Mouse (Mus musculus): ENCODE results near the gene Ankrd12. TPM values are rescaled to one million over a fixed set of nuclear protein-coding genes. Genes with fewer than 3 reads are reported as not detected.

Ankrd12 gene
- total and polyA plus RNA-seq, 3 experiments: 9.6 to 13.3 TPM; not detected in 1

DNA sequence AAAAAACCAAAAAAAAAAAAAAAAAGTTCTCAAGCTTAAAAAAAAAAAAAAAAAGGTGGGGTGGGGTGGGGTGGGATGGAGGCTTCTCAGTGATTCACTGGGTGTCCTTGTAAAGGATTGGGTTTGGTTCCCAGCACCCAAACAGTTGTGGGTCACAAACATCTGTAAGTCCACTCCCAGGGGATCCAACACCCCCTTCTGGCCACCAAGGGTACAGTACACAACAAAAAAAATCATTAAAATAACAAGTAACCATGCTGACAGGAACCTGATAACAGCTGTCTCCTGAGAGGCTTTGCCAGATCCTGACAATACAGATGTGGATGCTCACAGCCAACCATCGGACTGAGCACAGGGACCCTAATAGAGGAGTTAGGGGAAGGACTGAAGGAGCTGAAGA lies 7.6 kb upstream of the Ankrd12 start:
- DNase-seq (ENCODE audit: low read depth, low spot score): peak; percentile 60
- no peaks in the 10 kb centered on the region for H3K27me3 ChIP-seq (ENCODE audit: control insufficient read depth in 1 of 2, insufficient read depth in 2 of 2, low read length in 2 of 2)
- H3K36me3 ChIP-seq (ENCODE audit: control insufficient read depth in 1 of 2, insufficient read depth in 2 of 2, low read length in 2 of 2): peaks cover 18 to 47% of the 10 kb centered on the region in 2 experiments
- H3K4me1 ChIP-seq (ENCODE audit: control insufficient read depth in 1 of 2, insufficient read depth in 2 of 2, low read length in 2 of 2): no peaks in the 10 kb centered on the region; a peak in 2 of 4 replicates
- H3K9ac ChIP-seq (ENCODE audit: control insufficient read depth, low read depth, low read length, poor library complexity, severe bottlenecking): no peak overlapping the region
- H3K9me3 ChIP-seq (replicated peaks; ENCODE audit: insufficient read depth, low read length): no peaks in the 10 kb centered on the region
- TF ChIP-seq GATA1 (IDR thresholded peaks at IDR 0.05; ENCODE audit: low read depth, low read length) (0 out of 2 replicates have a peak, but pooled peaks have one; percentile 22), RAD21 (IDR thresholded peaks at IDR 0.05; ENCODE audit: low read depth, low read length) (peak; percentile 13), MYC (IDR thresholded peaks at IDR 0.05; ENCODE audit: low read depth, low read length) (no peak), MAFK (IDR thresholded peaks at IDR 0.05; ENCODE audit: borderline replicate concordance, low read depth, low read length) (no peak), POLR2AphosphoS2 (IDR thresholded peaks at IDR 0.05; ENCODE audit: low read length) (no peak), EP300 (IDR thresholded peaks at IDR 0.05; ENCODE audit: low read depth in 1 of 2, low read length in 2 of 2) (no peak), CTCF (IDR thresholded peaks at IDR 0.05 in 2 of 3, conservative IDR thresholded peaks at IDR 0.05 in 1 of 3; ENCODE audit: control insufficient read depth in 1 of 3, insufficient read depth in 1 of 3, low read depth in 2 of 3, low read length in 3 of 3, poor library complexity in 1 of 3, severe bottlenecking in 1 of 3) (peak in 2 of 3 experiments; percentile 28 to 37; a peak in 4 of 6 replicates), NRF1 (IDR thresholded peaks at IDR 0.05; ENCODE audit: insufficient read depth, low read depth, low read length, poor library complexity, severe bottlenecking) (no peak), ZNF384 (IDR thresholded peaks at IDR 0.05; ENCODE audit: low read depth, low read length) (peak; percentile 74), CHD2 (IDR thresholded peaks at IDR 0.05; ENCODE audit: low read length) (no peak), BHLHE40 (IDR thresholded peaks at IDR 0.05; ENCODE audit: borderline replicate concordance, low read depth, low read length) (no peak), E2F4 (IDR thresholded peaks at IDR 0.05; ENCODE audit: borderline replicate concordance, low read depth, low read length) (no peak), KAT2A (conservative IDR thresholded peaks at IDR 0.05; ENCODE audit: low read depth, low read length) (no peak), JUND (IDR thresholded peaks at IDR 0.05; ENCODE audit: low read depth, low read length) (no peak), SIN3A (IDR thresholded peaks at IDR 0.05; ENCODE audit: low read length) (peak; percentile 13; the same call in 1 of the 2 replicates), MXI1 (IDR thresholded peaks at IDR 0.05; ENCODE audit: low read depth, low read length) (0 out of 2 replicates have a peak, but pooled peaks have one; percentile 25), RCOR1 (IDR thresholded peaks at IDR 0.05; ENCODE audit: low read depth, low read length) (no peak), SMC3 (IDR thresholded peaks at IDR 0.05; ENCODE audit: low read depth, low read length) (peak; percentile 37), UBTF (IDR thresholded peaks at IDR 0.05; ENCODE audit: borderline replicate concordance, insufficient read depth, low read depth, low read length) (no peak)
- no peaks in the 10 kb centered on the region; the same call in 1 of the 2 replicates for H3K79me2 ChIP-seq (ENCODE audit: control insufficient read depth, insufficient read depth, low read length, poor library complexity)
- H3K27ac ChIP-seq (ENCODE audit: control insufficient read depth, low read depth, low read length): no peak overlapping the region
- no peak overlapping the region for H3K4me3 ChIP-seq (ENCODE audit: control insufficient read depth in 1 of 2, insufficient read depth in 1 of 2, low read depth in 2 of 2, low read length in 2 of 2)

DNA sequence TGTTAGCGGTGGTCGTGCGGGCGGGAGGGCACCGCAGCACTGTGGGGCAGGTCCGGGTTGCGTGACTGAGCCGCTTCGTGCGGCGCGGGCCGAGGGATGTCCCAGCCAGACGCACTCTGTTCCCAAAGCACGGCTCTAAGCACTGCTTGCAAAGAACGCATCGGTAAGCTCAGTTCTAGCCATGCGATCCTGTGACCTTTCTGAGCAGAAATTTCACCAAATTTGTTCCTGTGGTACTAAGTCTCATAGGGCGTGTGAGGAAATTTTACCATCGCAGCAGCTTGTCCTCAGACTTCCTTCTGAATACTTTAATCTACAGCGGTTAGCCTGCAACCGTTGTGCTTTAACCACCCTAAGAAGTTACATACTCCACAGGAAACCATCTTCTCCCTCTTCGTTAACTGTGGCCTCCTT lies 555 bp upstream of the Ankrd12 start:
- Histone ChIP-seq H3K4me3 (ENCODE audit: control insufficient read depth in 1 of 2, insufficient read depth in 1 of 2, low read depth in 2 of 2, low read length in 2 of 2) (peak overlapping the region; percentile 76 to 95), H3K9me3 (replicated peaks; ENCODE audit: insufficient read depth, low read length) (no peaks in the 10 kb centered on the region), H3K27me3 (ENCODE audit: control insufficient read depth in 1 of 2, insufficient read depth in 2 of 2, low read length in 2 of 2) (no peaks in the 10 kb centered on the region), H3K36me3 (ENCODE audit: control insufficient read depth in 1 of 2, insufficient read depth in 2 of 2, low read length in 2 of 2) (peaks cover 18 to 46% of the 10 kb centered on the region in 2 experiments), H3K27ac (ENCODE audit: control insufficient read depth, low read depth, low read length) (peak overlapping the region; percentile 75), H3K79me2 (ENCODE audit: control insufficient read depth, insufficient read depth, low read length, poor library complexity) (peaks cover 33% of the 10 kb centered on the region), H3K4me1 (ENCODE audit: control insufficient read depth in 1 of 2, insufficient read depth in 2 of 2, low read length in 2 of 2) (peaks cover 9 to 15% of the 10 kb centered on the region in 2 experiments), H3K9ac (ENCODE audit: control insufficient read depth, low read depth, low read length, poor library complexity, severe bottlenecking) (peak overlapping the region; percentile 86)
- TF ChIP-seq TBP (IDR thresholded peaks at IDR 0.05; ENCODE audit: low read depth, low read length) (peak; percentile 74), GATA1 (IDR thresholded peaks at IDR 0.05; ENCODE audit: low read depth, low read length) (0 out of 2 replicates have a peak, but pooled peaks have one; percentile 5), MYB (IDR thresholded peaks at IDR 0.05; ENCODE audit: low read depth, low read length) (peak; percentile 66; the same call in 1 of the 2 replicates), MYC (IDR thresholded peaks at IDR 0.05; ENCODE audit: low read depth, low read length) (0 out of 2 replicates have a peak, but pooled peaks have one; percentile 9), EP300 (IDR thresholded peaks at IDR 0.05; ENCODE audit: low read depth in 1 of 2, low read length in 2 of 2) (peak in 1 of 2 experiments; percentile 15; a peak in 1 of 4 replicates), ELF1 (IDR thresholded peaks at IDR 0.05; ENCODE audit: low read depth, low read length) (no peak)
- DNase-seq (ENCODE audit: low read depth, low spot score): peak; percentile 70
